24 mouse cellular contexts compared by ENCODE assay signal in genomic region chr17:9929448-9930088, GRCm38 (mm10).
DNase-seq lines count a peak whose midpoint lies in the region; ATAC-seq and TF ChIP-seq lines count a peak whose summit lies in the region.
"Had no signal": no experiment of that assay in that cellular context is flagged by ENCODE, and none has a peak within 500 bp of the region (broad histone marks: within the 10 kb centered on the region; RNA-seq: fewer than 3 reads in every experiment).

No protein-coding gene starts in this region.

- no peak overlapping the region for H3K9ac ChIP-seq in midbrain, postnatal 0 days (replicated peaks; ENCODE audit: low read length, poor library complexity, severe bottlenecking)
- H3K9ac ChIP-seq in forebrain, embryonic 12.5 days: no peak overlapping the region
- H3K9ac ChIP-seq: heart, embryonic 15.5 days; hindbrain, embryonic 14.5 days; intestine, embryonic 15.5 days; liver, postnatal 0 days; neural tube, embryonic 12.5 days had no signal

- H3K4me2 ChIP-seq in midbrain, postnatal 0 days (ENCODE audit: low read depth, low read length, poor library complexity, severe bottlenecking): no peak overlapping the region
- H3K4me2 ChIP-seq in forebrain, embryonic 12.5 days: no peak overlapping the region
- H3K4me2 ChIP-seq: heart, embryonic 15.5 days; hindbrain, embryonic 14.5 days; intestine, embryonic 15.5 days; neural tube, embryonic 12.5 days had no signal

- no peaks in the 10 kb centered on the region; the same call in 1 of the 2 replicates for H3K27me3 ChIP-seq in midbrain, embryonic 10.5 days (ENCODE audit: low read depth, poor library complexity, severe bottlenecking)
- H3K27me3 ChIP-seq in midbrain, postnatal 0 days (ENCODE audit: insufficient read depth, low read length): no peaks in the 10 kb centered on the region
- 0 out of 2 replicates have a peak, but pooled peaks cover 4% of the 10 kb centered on the region for H3K27me3 ChIP-seq in forebrain, embryonic 12.5 days
- H3K27me3 ChIP-seq: heart, embryonic 15.5 days; intestine, embryonic 15.5 days; neural tube, embryonic 12.5 days had no signal

- no peak for DNase-seq in midbrain, embryonic 10.5 days (ENCODE audit: low spot score)
- DNase-seq in midbrain, postnatal 0 days (ENCODE audit: low spot score): no peak
- peak; percentile 86 for DNase-seq in brain, embryonic 14.5 days (ENCODE audit: low read depth)
- DNase-seq in mesoderm, embryonic 11.5 days (ENCODE audit: low read depth, low spot score): peak; percentile 21
- no peak for DNase-seq in cerebellum, postnatal 25 days
- DNase-seq in right cerebral cortex, postnatal 14 days: no peak
- no peak for DNase-seq in testis, postnatal 10 days (ENCODE audit: low spot score)
- DNase-seq: adrenal gland, adult 8-10 months; cerebellum, adult 9-10 months; gastrocnemius, postnatal 36 days; heart, postnatal 36 days; kidney, adult 9 months; kidney, postnatal 25 days; liver, postnatal 0 days had no signal

- 74% methylated on average over 8 of the region's 8 CpGs for WGBS in midbrain, embryonic 10.5 days
- WGBS in midbrain, postnatal 0 days: 46% methylated on average over 8 of the region's 8 CpGs
- WGBS in forebrain, embryonic 12.5 days: 40% methylated on average over 8 of the region's 8 CpGs

- peak overlapping the region; percentile 64 for H3K27ac ChIP-seq in midbrain, embryonic 10.5 days (replicated peaks)
- no peak overlapping the region for H3K27ac ChIP-seq in midbrain, postnatal 0 days (ENCODE audit: low read depth, low read length)
- peak overlapping the region; percentile 46 for H3K27ac ChIP-seq in forebrain, embryonic 12.5 days
- H3K27ac ChIP-seq: heart, embryonic 15.5 days; hindbrain, embryonic 14.5 days; intestine, embryonic 15.5 days; layer of hippocampus, adult 2 months; macrophage; neural tube, embryonic 12.5 days; stomach, postnatal 0 days had no signal

- TF ChIP-seq POLR2A in brain, embryonic 14.5 days (IDR thresholded peaks at IDR 0.05; ENCODE audit: borderline replicate concordance, extremely low read depth, insufficient read depth, insufficient read length, poor library complexity, severe bottlenecking): no peak

- H3K9me3 ChIP-seq in midbrain, embryonic 10.5 days (replicated peaks): no peaks in the 10 kb centered on the region
- no peaks in the 10 kb centered on the region for H3K9me3 ChIP-seq in midbrain, postnatal 0 days (ENCODE audit: low read length)
- no peaks in the 10 kb centered on the region for H3K9me3 ChIP-seq in forebrain, embryonic 12.5 days
- H3K9me3 ChIP-seq: heart, embryonic 15.5 days; intestine, embryonic 15.5 days; neural tube, embryonic 12.5 days had no signal

- no peak overlapping the region for H3K4me3 ChIP-seq in midbrain, embryonic 10.5 days
- H3K4me3 ChIP-seq in midbrain, postnatal 0 days (ENCODE audit: low read depth, low read length): no peak overlapping the region
- H3K4me3 ChIP-seq in forebrain, embryonic 12.5 days (replicated peaks): no peak overlapping the region
- H3K4me3 ChIP-seq: heart, embryonic 15.5 days; intestine, embryonic 15.5 days; layer of hippocampus, adult 2 months; neural tube, embryonic 12.5 days had no signal

- TF ChIP-seq CTCF in midbrain, postnatal 0 days (IDR thresholded peaks at IDR 0.05): no peak
- TF ChIP-seq CTCF in brain, embryonic 14.5 days (IDR thresholded peaks at IDR 0.05; ENCODE audit: borderline replicate concordance, extremely low read depth, insufficient read depth, insufficient read length): no peak

- peaks cover 37% of the 10 kb centered on the region for H3K4me1 ChIP-seq in midbrain, embryonic 10.5 days
- H3K4me1 ChIP-seq in midbrain, postnatal 0 days (ENCODE audit: insufficient read depth, low read length): peaks cover 5% of the 10 kb centered on the region; the same call in 1 of the 2 replicates
- peaks cover 31% of the 10 kb centered on the region for H3K4me1 ChIP-seq in forebrain, embryonic 12.5 days
- H3K4me1 ChIP-seq: intestine, embryonic 15.5 days had no signal

- no peaks in the 10 kb centered on the region for H3K36me3 ChIP-seq in midbrain, embryonic 10.5 days
- no peaks in the 10 kb centered on the region for H3K36me3 ChIP-seq in midbrain, postnatal 0 days (ENCODE audit: insufficient read depth, low read length)
- H3K36me3 ChIP-seq in forebrain, embryonic 12.5 days (replicated peaks): no peaks in the 10 kb centered on the region
- H3K36me3 ChIP-seq: heart, embryonic 15.5 days; intestine, embryonic 15.5 days; neural tube, embryonic 12.5 days had no signal

- ATAC-seq in midbrain, postnatal 0 days (ENCODE audit: low FRiP score): no peak
- 0 out of 2 replicates have a peak, but pooled peaks have one; percentile 33 for ATAC-seq in forebrain, embryonic 12.5 days (ENCODE audit: low FRiP score)
- ATAC-seq: activated CD4-positive, CD25-positive, alpha-beta regulatory T cell, adult 4 months; intestine, embryonic 15.5 days; liver, postnatal 0 days; lung, postnatal 0 days had no signal

Comparison
In these comparisons a context has a peak if more than half of its experiments do, and no peak if none do; other contexts are left out.
1. DNase-seq: peak in brain, embryonic 14.5 days (single experiment) and mesoderm, embryonic 11.5 days (single experiment); none in midbrain, embryonic 10.5 days (single experiment), midbrain, postnatal 0 days (single experiment), cerebellum, postnatal 25 days (0 of 2), right cerebral cortex, postnatal 14 days (single experiment) and testis, postnatal 10 days (single experiment).